Mouse (Mus musculus) kidney, embryonic 15.5 days (tissue): Measurements from ENCODE around the gene Tbx4. TPM values are rescaled to one million over a fixed set of nuclear protein-coding genes. Genes with fewer than 3 reads are reported as not detected.

Experiments
- ATAC-seq: fragments of 200-750 bp; cut with Nextera tagmentation; replicated peaks from 2 replicates; pipeline ENCODE4 v1.8.0; 2017; ENCODE audit warnings: moderate TSS enrichment; ENCODE audit not compliant: low FRiP score
- H3K27ac ChIP-seq: fragments of 300-500 bp; sonication (generic); 2 replicates; pipeline ENCODE4 v1.5.1; 2015; ENCODE audit warnings: mild to moderate bottlenecking, inconsistent platforms
- H3K27me3 ChIP-seq: fragments of 300-500 bp; sonication (generic); 2 replicates; pipeline ENCODE4 v1.6.1; 2015; ENCODE audit warnings: inconsistent platforms
- H3K36me3 ChIP-seq: fragments of 300-500 bp; sonication (generic); 2 replicates; pipeline ENCODE4 v1.6.1; 2015; ENCODE audit warnings: inconsistent platforms
- H3K4me1 ChIP-seq: fragments of 300-500 bp; sonication (generic); 2 replicates; pipeline ENCODE4 v1.6.1; 2015; ENCODE audit warnings: inconsistent platforms
- H3K4me2 ChIP-seq: fragments of 300-500 bp; sonication (generic); 2 replicates; pipeline ENCODE4 v1.6.1; 2015; ENCODE audit warnings: moderate library complexity, mild to moderate bottlenecking, inconsistent platforms
- H3K4me3 ChIP-seq: fragments of 300-500 bp; sonication (generic); replicated peaks from 2 replicates; pipeline ENCODE4 v1.5.1; 2015; ENCODE audit warnings: mild to moderate bottlenecking, inconsistent platforms
- H3K9ac ChIP-seq: fragments of 300-500 bp; sonication (generic); 2 replicates; pipeline ENCODE4 v1.6.1; 2015; ENCODE audit warnings: mild to moderate bottlenecking, inconsistent platforms
- H3K9me3 ChIP-seq: fragments of 300-500 bp; sonication (generic); replicated peaks from 2 replicates; pipeline ENCODE4 v1.6.1; 2016; ENCODE audit warnings: inconsistent platforms
- whole genome bisulfite sequencing: fragments of 180-500 bp; shearing (Covaris S2); methylation state at CpG from one replicate; pipeline ENCODE4 v1.1.7; 2015; ENCODE audit warnings: mixed read lengths; 5-methylcytosine and 5-hydroxymethylcytosine counted together
- polyA plus RNA-seq: library from polyadenylated mRNA; unstranded; fragments of >200 nt; fragmentation: Nextera tagmentation; extraction: Ambion mirVana; gene quantifications from 2 replicates; pipeline ENCODE4 v1.2.1, GENCODE M21; 2015

Gene Tbx4
- polyA plus RNA-seq, 1 experiment from 2014 or later, result 0.56 TPM

DNA sequence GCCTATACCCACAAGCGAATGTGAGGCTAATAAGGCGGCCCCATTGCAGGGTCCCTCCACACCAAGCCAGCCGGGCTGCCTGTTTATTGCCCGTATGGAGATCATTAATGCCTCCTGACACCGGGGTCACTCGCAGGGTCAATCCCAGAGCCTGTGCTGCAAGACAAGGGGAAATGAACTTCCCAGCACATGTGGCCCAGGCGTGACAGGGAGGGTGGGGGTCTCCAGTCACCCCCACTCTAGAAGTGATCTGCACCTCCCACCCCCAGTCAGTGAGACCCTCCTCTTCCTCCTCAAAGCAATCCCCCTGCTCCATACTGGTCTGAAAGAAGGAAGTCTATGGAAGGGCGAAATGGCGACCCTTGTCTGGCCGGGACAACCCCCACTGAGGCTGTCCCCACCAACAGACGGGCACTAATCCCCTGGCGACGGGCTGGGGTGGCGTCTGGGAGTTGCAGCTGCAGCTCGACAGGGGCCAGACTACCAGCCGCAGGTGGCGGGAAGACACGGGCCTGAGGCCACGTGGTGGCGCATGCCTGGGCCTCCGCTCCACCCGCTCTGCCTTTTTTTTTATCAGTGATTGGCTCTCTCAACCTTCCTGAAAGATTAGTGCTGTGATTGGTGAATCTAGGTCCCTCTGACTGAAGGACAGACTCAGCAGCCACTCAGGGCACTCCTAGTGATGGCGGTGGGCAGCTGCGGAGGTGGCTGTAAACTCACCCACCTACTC, 10.0 kb upstream of the Tbx4 start:
- 51% methylated on average over 24 of the region's 24 CpGs for WGBS
- ATAC-seq, result no peak

DNA sequence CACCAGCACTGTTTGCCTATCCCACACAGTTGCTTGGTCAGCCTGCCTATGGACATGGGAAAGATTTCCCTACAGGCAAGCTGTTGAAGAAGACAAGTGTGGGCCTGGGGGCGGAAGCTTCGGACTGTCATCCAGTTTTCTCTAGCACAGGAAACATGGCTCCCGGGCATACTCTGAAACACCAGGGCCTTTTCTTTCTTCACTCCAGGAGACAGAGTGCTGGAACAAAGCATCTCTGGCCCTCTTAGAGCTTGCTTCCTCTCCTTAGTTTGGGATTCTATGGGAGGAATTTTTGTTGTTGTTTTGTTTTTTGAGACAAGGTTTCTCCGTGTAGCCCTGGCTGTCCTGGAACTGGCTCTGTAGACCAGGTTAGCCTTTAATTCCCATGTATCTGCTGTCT, 1.7 kb upstream of the Tbx4 start:
- peaks cover 97% of the 10 kb centered on the region for H3K27me3 ChIP-seq
- H3K9ac ChIP-seq, result no peak overlapping the region
- ATAC-seq, result no peak

More for the DNA sequence above, 10.0 kb upstream of the Tbx4 start:
- H3K9ac ChIP-seq, result no peak overlapping the region
- no peak overlapping the region for H3K4me3 ChIP-seq
- no peak overlapping the region for H3K4me2 ChIP-seq
- no peaks in the 10 kb centered on the region for H3K4me1 ChIP-seq
- H3K36me3 ChIP-seq, result no peaks in the 10 kb centered on the region
- no peak overlapping the region for H3K27ac ChIP-seq
- peaks cover 39% of the 10 kb centered on the region for H3K27me3 ChIP-seq
- no peaks in the 10 kb centered on the region for H3K9me3 ChIP-seq

DNA sequence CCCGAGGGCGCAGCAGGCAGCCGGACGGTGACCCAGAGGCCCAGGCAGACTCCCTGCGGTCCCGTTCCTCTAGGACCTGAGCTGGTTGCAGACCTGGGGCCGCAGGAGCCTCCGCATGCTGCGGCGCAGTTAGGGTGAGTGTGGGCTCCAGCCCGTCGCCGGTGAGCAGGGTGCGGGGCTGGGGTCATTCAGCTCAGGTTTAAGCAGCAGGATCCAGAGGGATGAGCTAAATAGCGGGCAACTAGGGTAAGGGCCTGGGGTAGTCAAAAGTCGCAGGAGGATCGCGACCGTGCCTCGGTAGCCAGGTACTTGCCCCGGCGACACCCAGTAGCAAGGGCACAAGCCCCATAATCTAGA, 185 bp downstream of the Tbx4 start:
- Histone ChIP-seq H3K36me3 (no peaks in the 10 kb centered on the region), H3K4me3 (0 out of 2 replicates have a peak overlapping the region, but pooled peaks have one; percentile 7), H3K9me3 (no peaks in the 10 kb centered on the region), H3K9ac (no peak overlapping the region), H3K4me1 (peaks cover 30% of the 10 kb centered on the region), H3K4me2 (0 out of 2 replicates have a peak overlapping the region, but pooled peaks have one; percentile 21), H3K27me3 (peaks cover 97% of the 10 kb centered on the region), H3K27ac (no peak overlapping the region)
- WGBS, result 4% methylated on average over 22 of the region's 22 CpGs
- no peak for ATAC-seq

More for the DNA sequence above, 1.7 kb upstream of the Tbx4 start:
- Histone ChIP-seq H3K9me3 (no peaks in the 10 kb centered on the region), H3K4me2 (no peak overlapping the region), H3K27ac (no peak overlapping the region), H3K4me3 (no peak overlapping the region), H3K4me1 (peaks cover 14% of the 10 kb centered on the region), H3K36me3 (no peaks in the 10 kb centered on the region)
- WGBS, result 65% methylated on average over 4 of the region's 4 CpGs

DNA sequence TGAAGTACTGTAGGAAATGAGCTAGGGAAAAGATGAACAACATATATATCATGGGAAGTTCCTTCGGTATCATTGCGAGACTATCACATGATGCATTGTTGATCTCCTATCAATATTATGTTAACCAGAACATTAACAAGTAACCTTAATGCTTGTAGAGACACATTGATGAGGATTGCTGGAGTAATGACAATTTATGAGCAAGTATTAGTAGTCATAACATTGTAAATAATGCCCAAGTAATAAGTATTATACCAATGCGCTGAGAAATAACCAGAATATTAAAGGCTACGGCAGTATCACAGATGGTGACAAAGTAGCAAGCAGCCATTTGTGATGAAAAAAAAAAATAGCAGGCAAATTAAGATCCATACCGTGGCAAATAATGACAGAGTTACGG, 1.1 kb downstream of the Tbx4 start:
- H3K4me2 ChIP-seq, result no peak overlapping the region
- H3K9me3 ChIP-seq, result no peaks in the 10 kb centered on the region
- H3K4me1 ChIP-seq, result peaks cover 30% of the 10 kb centered on the region
- H3K4me3 ChIP-seq, result no peak overlapping the region
- no peak overlapping the region for H3K27ac ChIP-seq
- H3K9ac ChIP-seq, result no peak overlapping the region
- H3K27me3 ChIP-seq, result peaks cover 97% of the 10 kb centered on the region
- ATAC-seq, result no peak
- 20% methylated on average over 6 of the region's 6 CpGs for WGBS
- no peaks in the 10 kb centered on the region for H3K36me3 ChIP-seq

DNA sequence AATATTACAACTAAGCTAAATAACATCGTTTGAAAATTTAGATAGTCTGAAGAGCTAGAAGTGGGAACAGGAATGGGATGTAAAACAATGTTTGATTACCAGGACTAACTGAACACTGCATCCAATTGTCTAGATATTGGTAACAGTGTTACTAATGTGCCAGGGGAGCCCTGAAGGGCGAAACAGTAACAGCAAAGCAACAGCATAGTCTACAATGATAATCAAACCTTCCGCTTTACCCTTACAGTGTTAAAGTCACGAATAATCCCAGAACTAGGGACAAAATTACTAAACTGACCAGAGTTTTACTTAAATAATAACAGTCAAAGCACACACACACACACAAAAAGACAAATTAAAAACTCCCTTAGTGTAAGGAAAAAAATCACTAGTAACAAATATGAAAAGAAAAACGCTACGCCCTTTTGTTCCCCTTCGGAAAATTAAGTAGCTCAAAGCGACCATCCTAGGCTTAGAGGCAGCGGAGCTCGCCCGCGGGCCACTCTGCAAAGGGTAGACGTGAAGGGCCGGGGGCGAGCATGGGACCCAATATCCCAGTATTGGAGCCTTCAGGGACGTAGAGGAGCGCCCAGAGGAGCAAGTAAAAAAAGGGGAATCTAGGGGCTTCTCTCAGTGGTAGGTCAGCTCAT, 1.7 kb downstream of the Tbx4 start:
- H3K27ac ChIP-seq, result no peak overlapping the region
- WGBS, result 4% methylated on average over 17 of the region's 17 CpGs
- H3K9ac ChIP-seq, result no peak overlapping the region
- H3K27me3 ChIP-seq, result peaks cover 97% of the 10 kb centered on the region
- ATAC-seq, result no peak
- H3K9me3 ChIP-seq, result no peaks in the 10 kb centered on the region
- H3K4me1 ChIP-seq, result peaks cover 30% of the 10 kb centered on the region
- H3K4me3 ChIP-seq, result peak overlapping the region; percentile 15; the same call in 1 of the 2 replicates
- H3K36me3 ChIP-seq, result no peaks in the 10 kb centered on the region
- H3K4me2 ChIP-seq, result peak overlapping the region; percentile 38

DNA sequence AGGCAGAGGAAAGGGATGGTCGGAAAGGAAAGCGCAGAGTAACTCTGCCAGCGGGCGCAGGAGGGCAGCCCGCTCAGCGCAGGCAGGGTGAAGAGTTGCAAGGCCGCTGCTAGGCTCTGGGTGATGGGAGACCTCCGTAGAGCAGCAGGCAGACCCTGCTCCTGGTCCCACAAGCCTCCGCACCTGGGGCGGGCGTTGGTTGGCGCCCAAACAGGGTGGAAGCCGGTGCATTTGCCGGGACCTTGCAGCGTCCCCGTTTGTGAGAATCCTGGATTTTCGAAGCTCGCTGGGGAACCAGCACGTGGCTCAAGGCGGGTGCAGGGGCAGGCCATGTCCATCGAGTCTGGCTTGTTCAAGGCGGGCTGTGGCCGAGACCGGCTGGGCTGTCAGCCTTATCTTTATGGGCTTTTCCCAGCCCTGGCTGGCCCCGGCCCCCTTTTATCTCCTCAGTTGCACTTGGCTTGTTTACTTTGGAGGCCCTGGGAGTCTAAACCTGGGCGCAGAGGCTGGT, 2.3 kb downstream of the Tbx4 start:
- Histone ChIP-seq H3K27me3 (peaks cover 97% of the 10 kb centered on the region), H3K36me3 (no peaks in the 10 kb centered on the region), H3K4me2 (peak overlapping the region; percentile 38), H3K9ac (no peak overlapping the region), H3K27ac (no peak overlapping the region), H3K4me3 (peak overlapping the region; percentile 15), H3K9me3 (no peaks in the 10 kb centered on the region), H3K4me1 (peaks cover 30% of the 10 kb centered on the region)
- 5% methylated on average over 26 of the region's 26 CpGs for WGBS
- no peak for ATAC-seq

DNA sequence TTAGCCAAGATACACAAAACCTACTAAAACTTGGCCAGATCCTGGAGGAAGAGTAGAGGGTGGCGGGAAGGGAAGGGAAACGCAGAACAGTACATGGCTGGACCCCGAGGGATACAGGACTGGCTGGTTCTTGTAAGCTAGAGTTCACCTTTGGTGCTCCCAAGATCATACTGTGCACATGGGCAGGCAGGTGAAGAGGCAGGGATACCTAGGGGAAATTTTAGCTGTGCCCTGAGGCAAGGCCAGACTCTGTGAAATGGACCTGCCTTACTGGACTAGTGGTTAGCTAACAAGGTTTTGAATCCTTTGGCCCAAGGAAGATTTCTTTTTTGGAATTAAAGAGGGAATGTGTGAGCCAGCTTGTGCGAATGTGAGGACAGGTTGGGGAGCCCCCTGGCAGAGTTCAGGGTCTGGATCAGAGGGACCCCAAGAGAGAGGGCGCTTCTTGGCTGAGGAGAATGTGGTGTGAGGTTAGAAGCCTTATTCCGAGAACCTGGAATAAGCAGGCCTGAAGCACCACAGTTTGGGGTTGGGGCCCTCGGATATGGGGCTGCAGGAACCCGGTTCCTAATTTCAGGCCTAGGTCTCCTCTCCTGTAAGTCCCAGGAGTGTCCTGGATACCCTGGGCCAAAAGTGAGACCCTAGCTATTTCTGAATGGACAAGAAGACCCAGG, 3.0 kb downstream of the Tbx4 start:
- no peak for ATAC-seq
- WGBS, result 28% methylated on average over 8 of the region's 8 CpGs
- Histone ChIP-seq H3K27me3 (peaks cover 97% of the 10 kb centered on the region), H3K4me3 (no peak overlapping the region), H3K9ac (no peak overlapping the region), H3K4me2 (no peak overlapping the region), H3K27ac (no peak overlapping the region), H3K4me1 (peaks cover 30% of the 10 kb centered on the region), H3K9me3 (no peaks in the 10 kb centered on the region), H3K36me3 (no peaks in the 10 kb centered on the region)

DNA sequence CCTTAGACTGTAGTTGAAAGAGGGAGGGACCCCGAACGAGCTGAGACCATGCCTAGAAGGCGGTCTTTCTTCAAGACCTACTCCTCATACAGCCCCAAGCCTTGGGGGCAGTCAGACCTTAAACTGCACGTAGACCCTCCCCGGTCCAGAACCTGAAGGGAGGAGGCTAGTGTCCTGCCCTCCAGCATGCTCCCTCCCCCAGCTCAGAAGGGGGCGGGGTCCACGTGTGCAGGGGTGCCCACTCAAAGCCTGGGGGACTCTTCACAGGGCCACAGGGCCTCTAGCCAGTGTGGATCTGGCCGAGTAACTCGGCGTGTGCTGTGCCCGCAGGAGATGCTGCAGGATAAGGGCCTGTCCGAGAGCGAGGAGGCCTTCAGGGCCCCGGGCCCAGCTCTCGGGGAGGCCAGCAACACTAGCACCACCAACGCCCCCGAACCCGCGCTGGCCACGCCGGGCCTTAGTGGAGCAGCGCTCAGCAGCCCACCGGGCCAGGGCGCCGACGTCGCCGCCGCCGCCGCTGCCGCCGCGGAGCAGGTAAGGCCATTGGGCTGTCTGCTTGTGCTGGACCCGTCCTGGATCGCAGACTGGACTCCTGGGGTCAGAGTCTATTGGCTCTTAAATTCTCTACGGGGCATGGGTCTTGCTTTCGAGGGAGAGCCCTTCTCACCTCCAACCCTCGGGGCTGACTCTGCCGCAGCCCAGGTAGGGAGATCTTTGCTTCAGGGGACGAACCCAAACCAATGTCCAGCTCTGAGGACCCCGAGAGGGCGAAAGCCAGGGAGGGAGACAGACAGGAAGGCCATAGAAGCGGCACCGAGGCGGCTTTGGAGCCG, 3.7 kb downstream of the Tbx4 start:
- WGBS, result 5% methylated on average over 47 of the region's 47 CpGs
- Histone ChIP-seq H3K4me3 (peak overlapping the region; percentile 12; the same call in 1 of the 2 replicates), H3K9me3 (no peaks in the 10 kb centered on the region), H3K4me1 (peaks cover 35% of the 10 kb centered on the region), H3K4me2 (peak overlapping the region; percentile 38; the same call in 1 of the 2 replicates), H3K27ac (no peak overlapping the region), H3K36me3 (no peaks in the 10 kb centered on the region), H3K9ac (no peak overlapping the region), H3K27me3 (peaks cover 97% of the 10 kb centered on the region)
- ATAC-seq, result no peak

DNA sequence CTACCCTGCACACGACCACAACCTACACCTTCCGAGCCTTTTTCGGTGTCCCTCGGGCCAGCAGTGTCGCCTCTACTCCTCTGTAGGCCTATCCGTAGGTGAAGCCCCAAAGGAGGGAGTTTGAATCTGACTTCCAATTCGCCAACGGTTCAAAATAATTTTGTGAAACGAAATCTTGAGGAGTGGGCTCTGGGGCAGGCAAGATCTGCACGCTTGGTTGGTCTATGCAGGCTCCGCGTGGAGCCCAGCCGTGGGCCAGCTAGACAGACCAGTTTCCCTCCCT, 4.3 kb downstream of the Tbx4 start:
- Histone ChIP-seq H3K9ac (no peak overlapping the region), H3K4me2 (no peak overlapping the region), H3K4me3 (no peak overlapping the region), H3K9me3 (no peaks in the 10 kb centered on the region), H3K27me3 (peaks cover 97% of the 10 kb centered on the region), H3K36me3 (no peaks in the 10 kb centered on the region), H3K27ac (no peak overlapping the region), H3K4me1 (peaks cover 40% of the 10 kb centered on the region)
- WGBS, result 3% methylated on average over 13 of the region's 13 CpGs
- no peak for ATAC-seq

DNA sequence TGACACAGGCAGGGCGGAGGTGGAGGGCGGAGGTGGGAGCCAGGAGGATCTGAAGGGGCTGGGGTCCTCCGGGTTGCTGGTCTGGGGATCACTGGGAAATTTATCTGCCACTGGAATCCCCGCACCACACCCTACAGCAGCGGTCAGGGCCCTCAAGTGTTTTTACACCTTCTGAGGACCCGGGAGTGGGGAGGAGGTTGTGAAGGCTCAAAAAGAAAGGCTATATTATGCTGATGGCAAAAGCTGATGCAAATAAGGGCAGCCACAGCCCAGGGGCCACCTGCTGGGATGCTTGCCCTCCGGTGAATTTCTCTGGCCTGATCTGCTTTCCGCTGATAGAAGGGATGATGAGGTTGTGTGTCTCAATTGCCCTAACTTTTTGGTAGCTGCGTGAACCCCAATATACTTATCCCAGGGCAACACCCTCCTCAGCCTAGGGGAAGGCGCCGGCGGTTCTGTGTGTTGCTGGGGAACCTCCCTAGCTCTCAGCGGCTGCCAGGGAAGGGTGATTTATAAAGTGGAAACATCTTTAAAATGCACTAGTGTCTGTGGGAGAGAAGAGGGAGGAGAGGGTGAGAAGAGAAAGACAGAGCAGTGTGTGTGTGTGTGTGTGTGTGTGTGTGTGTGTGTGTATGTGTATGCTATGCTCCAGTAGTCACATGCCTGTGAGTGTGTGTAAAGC, 4.9 kb downstream of the Tbx4 start:
- H3K9ac ChIP-seq, result no peak overlapping the region
- no peak overlapping the region for H3K4me2 ChIP-seq

DNA sequence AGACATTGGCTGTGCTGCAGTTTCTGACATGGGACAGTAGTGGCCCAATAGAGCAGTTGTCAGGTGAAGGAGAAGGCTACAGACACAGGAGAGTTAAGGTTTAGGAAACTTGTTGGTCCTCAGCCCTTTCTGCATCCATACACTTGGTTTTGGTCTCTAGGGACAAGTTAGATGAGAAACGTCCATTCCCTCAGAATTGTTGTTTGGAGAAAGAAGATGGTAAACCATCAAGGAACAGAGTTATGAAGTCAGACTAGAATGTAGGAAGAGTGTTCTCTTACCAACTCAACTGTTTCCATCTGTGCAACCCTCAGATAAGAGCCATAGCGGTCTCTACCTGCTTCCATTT, 5.4 kb downstream of the Tbx4 start:
- WGBS, result 3% methylated on average over 2 of the region's 2 CpGs
- Histone ChIP-seq H3K4me1 (peaks cover 38% of the 10 kb centered on the region), H3K36me3 (no peaks in the 10 kb centered on the region), H3K9ac (no peak overlapping the region), H3K27ac (no peak overlapping the region), H3K27me3 (peaks cover 97% of the 10 kb centered on the region), H3K9me3 (no peaks in the 10 kb centered on the region), H3K4me2 (no peak overlapping the region), H3K4me3 (no peak overlapping the region)
- ATAC-seq, result no peak

More for the DNA sequence above, 4.9 kb downstream of the Tbx4 start:
- H3K4me3 ChIP-seq, result no peak overlapping the region
- no peak overlapping the region for H3K27ac ChIP-seq
- no peaks in the 10 kb centered on the region for H3K36me3 ChIP-seq
- H3K4me1 ChIP-seq, result peaks cover 39% of the 10 kb centered on the region
- under 1% methylated on average over 13 of the region's 13 CpGs for WGBS
- H3K9me3 ChIP-seq, result no peaks in the 10 kb centered on the region
- peaks cover 97% of the 10 kb centered on the region for H3K27me3 ChIP-seq
- ATAC-seq, result no peak
